Mouse (Mus musculus): ENCODE results near the gene Ankle2.

GRCm38 (mm10) chr5:110222757-110223156 lies 8.0 kb upstream of the Ankle2 start:
- no peak for TF ChIP-seq MAFK (IDR thresholded peaks at IDR 0.05; ENCODE audit: insufficient read depth, low read depth, low read length)
- TF ChIP-seq ZC3H11A (IDR thresholded peaks at IDR 0.05; ENCODE audit: borderline replicate concordance, low read depth, low read length) = no peak
- TF ChIP-seq HCFC1 (IDR thresholded peaks at IDR 0.05; ENCODE audit: borderline replicate concordance, insufficient read depth, low read length) = no peak
- no peak for TF ChIP-seq ZNF384 (IDR thresholded peaks at IDR 0.05; ENCODE audit: low read depth, low read length)
- TF ChIP-seq CHD2 (IDR thresholded peaks at IDR 0.05; ENCODE audit: low read depth, low read length) = no peak
